Mouse (Mus musculus): Measurements from ENCODE around the gene Myadm.
"Not testable (repeated sequence)": the region's sequence is repeated elsewhere in the genome, so short reads cannot be mapped to it uniquely, and the experiment has no call there.

Gene Myadm

GRCm38 (mm10) chr7:3290257-3291033, 1.6 kb downstream of the Myadm start:
- ATAC-seq (ENCODE audit: low TSS enrichment), result peak; percentile 81

GRCm38 (mm10) chr7:3291197-3291596, 2.3 kb downstream of the Myadm start:
- ATAC-seq (ENCODE audit: low TSS enrichment), result no peak

DNA sequence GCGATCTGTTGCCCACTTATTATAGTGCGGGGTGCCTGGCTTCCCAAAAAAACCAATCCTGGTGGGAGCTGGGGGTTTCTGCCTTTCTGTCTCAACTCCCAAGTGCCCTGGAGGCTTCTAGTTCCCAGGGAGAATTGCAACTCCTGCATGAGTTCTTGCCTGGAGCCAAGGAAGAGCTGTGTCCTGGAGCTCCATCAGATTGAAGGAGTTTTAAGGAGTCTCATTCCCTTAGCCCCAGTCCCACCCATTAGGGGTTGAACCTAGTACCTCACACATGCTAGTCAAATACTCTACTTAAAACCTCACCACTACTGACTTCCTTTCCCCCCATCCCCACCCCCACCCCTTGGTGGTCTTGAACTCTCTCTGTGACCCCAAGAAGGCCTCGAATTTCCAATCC, 2.9 kb downstream of the Myadm start:
- ATAC-seq (ENCODE audit: low TSS enrichment), result no peak

DNA sequence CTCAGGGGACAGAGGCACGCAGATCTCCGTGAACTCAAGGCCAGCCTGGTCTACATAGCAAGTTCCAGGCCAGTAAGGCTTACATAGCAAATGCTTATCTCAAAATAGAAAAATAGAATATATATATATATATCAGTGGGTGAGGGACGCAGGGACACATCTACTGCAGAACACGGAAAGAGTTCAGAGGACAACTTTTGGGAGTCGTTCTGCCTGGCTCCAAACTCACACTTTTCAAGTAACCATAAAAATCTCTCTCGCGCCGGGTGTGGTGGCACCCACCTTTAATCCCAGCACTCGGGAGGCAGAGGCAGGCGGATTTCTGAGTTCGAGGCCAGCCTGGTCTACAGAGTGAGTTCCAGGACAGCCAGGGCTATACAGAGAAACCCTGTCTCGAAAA, 3.4 kb downstream of the Myadm start:
- ATAC-seq (ENCODE audit: low TSS enrichment), result not testable (repeated sequence)

DNA sequence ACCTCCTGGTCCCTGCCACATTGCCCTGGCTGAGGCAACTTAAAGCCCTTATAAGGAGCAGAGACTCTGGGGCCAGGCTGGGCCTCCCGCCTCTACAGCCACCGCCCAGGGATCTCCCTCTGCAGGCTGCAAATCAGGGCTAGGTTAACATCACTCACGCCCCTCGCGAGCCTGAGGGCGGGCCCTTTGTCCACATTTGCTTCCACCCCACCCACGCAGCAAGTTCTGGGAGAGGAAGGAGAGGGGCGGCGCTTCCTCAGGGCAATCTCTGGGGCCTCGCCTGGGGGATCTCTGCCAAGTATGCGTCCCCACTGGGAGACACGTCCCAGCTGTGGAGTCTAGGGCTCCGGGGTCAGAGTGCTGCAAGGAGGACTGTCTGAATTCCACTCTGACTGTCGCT, 3.9 kb downstream of the Myadm start:
- no peak for ATAC-seq (ENCODE audit: low TSS enrichment)

GRCm38 (mm10) chr7:3294794-3295193, 5.9 kb downstream of the Myadm start:
- ATAC-seq (ENCODE audit: low TSS enrichment), result no peak

- ATAC-seq (ENCODE audit: low TSS enrichment), result no peak
These were observed 6.6 kb downstream of the Myadm start for GRCm38 (mm10) chr7:3295321-3296110.

GRCm38 (mm10) chr7:3296711-3297110, 7.8 kb downstream of the Myadm start:
- no peak for ATAC-seq (ENCODE audit: low TSS enrichment)

- ATAC-seq (ENCODE audit: low TSS enrichment), result no peak
These were observed 11.2 kb downstream of the Myadm start for GRCm38 (mm10) chr7:3299941-3300617.

DNA sequence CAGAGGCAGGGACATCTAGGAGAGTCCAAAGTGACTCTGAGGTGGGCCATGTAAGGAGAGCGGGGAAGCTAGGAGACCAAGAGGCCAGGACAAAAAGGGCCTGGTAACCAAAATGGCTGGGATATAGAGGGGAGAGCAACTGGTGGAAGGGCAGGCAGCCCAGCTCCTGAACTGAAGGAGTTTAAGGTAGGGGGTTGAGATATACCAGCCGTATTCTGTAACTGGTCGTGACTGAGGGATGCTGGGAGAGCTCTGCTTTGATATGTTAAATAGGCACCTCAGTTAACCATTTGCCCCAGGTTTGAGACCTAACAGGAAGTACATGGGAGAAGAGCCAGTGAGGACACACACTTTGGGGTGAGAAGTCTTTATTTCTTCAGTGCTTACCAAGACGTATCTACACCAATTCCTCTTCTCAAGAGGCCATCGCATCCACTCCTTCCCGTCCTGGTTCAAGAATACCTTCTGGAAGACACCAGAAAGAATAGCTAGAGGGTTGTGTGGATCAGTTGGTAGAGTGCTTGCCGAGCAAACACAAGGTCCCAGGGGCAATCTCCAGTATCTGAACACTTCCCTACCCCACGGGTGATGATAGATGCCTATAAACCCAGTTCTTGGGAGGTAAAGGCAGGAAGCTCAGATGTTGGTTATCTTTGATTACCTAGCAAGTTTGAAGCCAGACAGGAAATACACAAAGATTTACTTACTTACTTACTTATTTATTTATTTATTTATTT, 12.2 kb downstream of the Myadm start:
- no peak for ATAC-seq (ENCODE audit: low TSS enrichment)

GRCm38 (mm10) chr7:3301628-3302555, 13.0 kb downstream of the Myadm start:
- peak; percentile 19; the same call in 1 of the 2 replicates for ATAC-seq (ENCODE audit: low TSS enrichment)

GRCm38 (mm10) chr7:3302556-3303275, 13.8 kb downstream of the Myadm start:
- 0 out of 2 replicates have a peak, but pooled peaks have one; percentile 16 for ATAC-seq (ENCODE audit: low TSS enrichment)

DNA sequence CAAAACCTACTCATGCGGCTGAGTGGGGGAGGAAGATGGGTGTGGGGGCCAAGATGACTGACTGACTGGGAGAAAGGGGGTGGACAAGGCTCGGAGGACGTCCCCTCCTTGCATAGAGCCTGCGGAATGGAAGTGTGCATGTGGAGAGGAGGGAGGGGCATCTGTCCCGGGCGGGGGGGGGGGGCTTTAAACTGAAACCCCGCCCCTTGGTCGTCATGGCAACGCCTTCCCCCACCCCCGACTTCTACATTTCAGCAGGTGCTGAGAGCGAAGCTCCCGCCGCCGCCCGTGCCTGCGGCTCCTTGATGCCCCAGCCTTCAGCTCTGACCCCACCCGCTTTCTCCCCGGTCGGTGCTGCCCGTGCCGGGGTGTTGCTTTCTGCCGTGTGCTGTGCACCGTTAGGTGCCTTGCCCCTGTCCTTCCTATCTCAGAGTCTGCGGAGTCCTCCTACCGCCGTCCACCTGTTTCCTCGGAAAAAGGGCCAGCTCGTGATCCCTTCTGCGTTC, 14.4 kb downstream of the Myadm start:
- 0 out of 2 replicates have a peak, but pooled peaks have one; percentile 25 for ATAC-seq (ENCODE audit: low TSS enrichment)

DNA sequence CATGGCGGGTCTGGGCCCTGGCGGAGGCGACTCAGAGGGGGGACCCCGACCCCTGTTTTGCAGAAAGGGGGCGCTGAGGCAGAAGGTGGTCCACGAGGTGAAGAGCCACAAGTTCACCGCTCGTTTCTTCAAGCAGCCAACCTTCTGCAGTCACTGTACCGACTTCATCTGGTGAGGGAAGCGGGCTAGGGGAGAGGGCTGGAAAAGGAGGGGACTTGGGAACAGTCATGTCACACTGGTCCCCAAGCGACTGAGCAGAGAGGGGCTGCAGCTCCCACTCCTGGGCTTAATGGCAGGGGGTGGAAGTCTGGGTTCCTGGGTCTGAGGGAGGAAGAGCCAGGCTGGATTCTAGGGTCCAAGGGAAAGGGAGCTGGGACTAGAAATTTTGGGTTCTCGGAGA, 14.9 kb downstream of the Myadm start:
- no peak for ATAC-seq (ENCODE audit: low TSS enrichment)

DNA sequence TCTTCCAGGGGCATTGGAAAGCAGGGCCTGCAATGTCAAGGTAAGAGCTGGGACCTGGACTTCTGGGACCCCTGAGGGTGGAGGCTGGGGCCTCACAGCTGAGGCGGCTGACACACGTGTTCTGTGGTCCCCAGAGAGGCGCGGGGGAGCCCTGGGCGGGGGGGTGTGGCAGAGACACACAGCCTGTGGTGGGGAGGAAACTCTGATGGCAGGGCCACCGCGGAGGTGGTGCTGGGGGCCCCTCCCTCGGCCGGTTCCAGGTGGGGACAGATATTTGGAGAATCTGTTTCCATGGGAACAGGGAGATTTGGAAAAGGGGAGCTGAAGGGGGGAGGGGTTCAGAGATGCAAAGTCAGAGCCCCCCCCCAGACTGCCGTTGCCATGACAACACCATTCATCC, 15.4 kb downstream of the Myadm start:
- ATAC-seq (ENCODE audit: low TSS enrichment), result no peak

DNA sequence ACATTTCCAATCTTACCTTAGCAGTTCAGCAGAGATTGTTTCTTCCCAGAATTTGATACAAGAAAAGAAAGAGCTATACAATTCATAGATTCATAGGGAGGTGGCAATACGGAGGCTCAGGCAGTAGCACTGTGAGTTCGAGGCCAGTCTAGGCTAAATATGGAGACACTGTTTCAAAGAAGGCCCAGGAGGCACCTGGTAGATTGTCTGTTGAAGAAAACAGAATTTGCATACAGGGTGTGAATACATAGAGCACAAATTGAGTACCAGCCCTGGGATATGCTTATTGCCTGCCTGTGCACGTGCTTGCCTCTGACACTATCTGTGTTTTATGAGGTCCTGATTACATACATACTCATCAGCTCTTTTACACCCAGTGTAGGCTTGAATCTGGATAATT, 17.5 kb downstream of the Myadm start:
- no peak for ATAC-seq (ENCODE audit: low TSS enrichment)

GRCm38 (mm10) chr7:3308646-3309045, 19.8 kb downstream of the Myadm start:
- no peak for ATAC-seq (ENCODE audit: low TSS enrichment)

DNA sequence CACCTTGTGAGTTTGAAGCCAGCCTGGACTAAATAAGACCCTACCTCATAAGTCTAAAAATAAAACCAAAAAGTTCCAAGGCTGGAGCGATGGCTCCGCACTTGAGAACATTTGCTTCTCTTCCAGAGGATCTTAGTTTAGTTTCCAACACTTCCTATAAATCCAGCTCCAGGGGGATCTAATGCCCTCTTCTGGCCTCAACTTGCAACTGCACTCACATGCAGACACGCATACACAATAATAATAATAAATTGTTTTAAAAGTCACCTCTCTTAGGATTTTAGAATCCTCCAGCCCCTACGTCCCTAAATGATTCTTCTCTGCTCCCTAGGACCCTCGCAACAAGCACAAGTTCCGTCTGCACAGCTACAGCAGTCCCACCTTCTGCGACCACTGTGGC, 21.4 kb downstream of the Myadm start:
- no peak for ATAC-seq (ENCODE audit: low TSS enrichment)

GRCm38 (mm10) chr7:3313571-3313970, 24.7 kb downstream of the Myadm start:
- ATAC-seq (ENCODE audit: low TSS enrichment), result no peak

DNA sequence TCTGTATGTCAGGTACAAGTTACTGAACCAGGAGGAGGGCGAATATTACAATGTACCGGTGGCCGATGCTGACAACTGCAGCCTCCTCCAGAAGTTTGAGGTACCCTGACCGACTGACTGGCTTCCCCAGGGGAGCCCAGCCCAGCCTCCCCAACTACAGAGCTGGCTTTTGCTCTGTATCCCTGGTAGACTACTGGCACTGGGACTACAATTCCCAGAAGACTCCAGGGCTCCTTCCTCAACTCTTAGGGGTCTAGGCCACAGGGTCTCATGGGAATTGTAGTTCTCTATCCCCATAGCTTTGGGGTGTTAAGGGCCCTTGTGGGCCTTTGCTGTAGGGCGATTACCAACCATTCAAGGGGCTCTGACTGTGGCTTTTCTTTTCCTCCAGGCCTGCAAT, 25.2 kb downstream of the Myadm start:
- ATAC-seq (ENCODE audit: low TSS enrichment), result no peak
